Mouse (Mus musculus) bone marrow, adult 2 months (tissue): ENCODE results near the gene Fam213b. TPM values are rescaled to one million over a fixed set of nuclear protein-coding genes. Genes with fewer than 3 reads are reported as not detected.
A peak's percentile ranks its signal among the peaks of the same experiment; 100 is the strongest.

ENCODE experiments used
- H3K27ac ChIP-seq: fragments of 200-500 bp; 2 replicates; pipeline ENCODE4 v1.5.1; 2012; ENCODE audit warnings: low read depth, mild to moderate bottlenecking, control low read depth, inconsistent platforms, low read length; ENCODE audit not compliant: control insufficient read depth, poor library complexity, insufficient read depth
- H3K4me1 ChIP-seq: fragments of 200-500 bp; 2 replicates; pipeline ENCODE4 v1.6.1; 2011; ENCODE audit warnings: low read length; ENCODE audit not compliant: control insufficient read depth, insufficient read depth
- H3K4me3 ChIP-seq: fragments of 200-500 bp; replicated peaks from 2 replicates; pipeline ENCODE3; 2011; ENCODE audit warnings: mild to moderate bottlenecking, low read depth, low read length, control low read depth; ENCODE audit not compliant: control insufficient read depth
- CTCF ChIP-seq: fragments of 200-500 bp; IDR thresholded peaks from 2 replicates; pipeline ENCODE4 v1.5.1; 2011; ENCODE audit warnings: low read length, control low read depth; ENCODE audit not compliant: control insufficient read depth, insufficient read depth
- POLR2A ChIP-seq: fragments of 200-500 bp; IDR thresholded peaks from 2 replicates; pipeline ENCODE4 v1.6.1; 2011; ENCODE audit warnings: low read depth, mild to moderate bottlenecking, control low read depth, low read length, borderline replicate concordance; ENCODE audit not compliant: control insufficient read depth
- WGBS: fragments of 180-500 bp; shearing (Covaris S2); methylation state at CpG from one replicate; pipeline ENCODE4 v1.1.7; 2018; 5-methylcytosine and 5-hydroxymethylcytosine counted together
- polyA plus RNA-seq: library from polyadenylated mRNA; stranded (reverse); fragments of >200 nt; gene quantifications from 2 replicates; pipeline ENCODE4 v1.2.4, GENCODE M21; 2011; ENCODE audit warnings: low replicate concordance; ENCODE audit not compliant: missing spikeins, insufficient read depth, insufficient read length

Fam213b gene
- polyA plus RNA-seq, 1 experiment = 32.5 TPM

GRCm38 (mm10) chr4:154877864-154878548 lies 20.9 kb downstream of the Fam213b start:
- TF ChIP-seq CTCF (peak; percentile 97), POLR2A (no peak)
- 8% methylated on average over 18 of the region's 18 CpGs for WGBS
- H3K4me3 ChIP-seq = peak overlapping the region; percentile 25
- H3K27ac ChIP-seq = peak overlapping the region; percentile 37; the same call in 1 of the 2 replicates
- H3K4me1 ChIP-seq = peaks cover 4% of the 10 kb centered on the region; the same call in 1 of the 2 replicates

- Histone ChIP-seq H3K4me1 (no peaks in the 10 kb centered on the region), H3K27ac (no peak overlapping the region), H3K4me3 (no peak overlapping the region)
- TF ChIP-seq CTCF (no peak), POLR2A (no peak)
- whole genome bisulfite sequencing = 75% methylated on average over 6 of the region's 6 CpGs
Observed at GRCm38 (mm10) chr4:154873186-154873585, 25.7 kb downstream of the Fam213b start.

DNA sequence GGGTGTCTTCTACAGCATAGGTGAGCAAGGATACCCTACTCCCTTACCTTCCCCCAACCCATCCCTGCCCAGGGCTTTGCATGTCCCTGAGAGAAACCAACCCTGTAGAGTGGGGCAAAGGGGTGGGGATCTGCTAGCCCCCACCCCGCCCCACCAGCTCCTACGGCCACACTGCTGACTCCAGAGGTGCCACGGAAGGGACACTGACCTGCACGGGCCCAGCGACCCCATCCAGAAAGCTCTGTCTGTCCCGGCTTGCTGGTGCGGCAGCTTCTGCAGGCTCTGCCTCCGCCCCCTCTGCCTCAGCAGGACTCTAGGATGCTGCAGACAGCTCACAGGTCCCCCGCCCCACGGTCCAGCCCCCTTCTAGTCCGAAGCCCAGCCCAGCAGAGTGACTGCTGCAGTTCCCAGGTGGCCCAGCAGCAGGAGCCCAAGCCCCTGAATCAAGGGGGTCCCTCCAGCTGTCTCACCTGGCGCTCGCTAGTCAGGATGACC lies 27.1 kb downstream of the Fam213b start:
- no peaks in the 10 kb centered on the region for H3K4me1 ChIP-seq
- TF ChIP-seq POLR2A (no peak), CTCF (no peak)
- WGBS = 33% methylated on average over 13 of the region's 13 CpGs
- H3K27ac ChIP-seq = no peak overlapping the region
- no peak overlapping the region for H3K4me3 ChIP-seq

DNA sequence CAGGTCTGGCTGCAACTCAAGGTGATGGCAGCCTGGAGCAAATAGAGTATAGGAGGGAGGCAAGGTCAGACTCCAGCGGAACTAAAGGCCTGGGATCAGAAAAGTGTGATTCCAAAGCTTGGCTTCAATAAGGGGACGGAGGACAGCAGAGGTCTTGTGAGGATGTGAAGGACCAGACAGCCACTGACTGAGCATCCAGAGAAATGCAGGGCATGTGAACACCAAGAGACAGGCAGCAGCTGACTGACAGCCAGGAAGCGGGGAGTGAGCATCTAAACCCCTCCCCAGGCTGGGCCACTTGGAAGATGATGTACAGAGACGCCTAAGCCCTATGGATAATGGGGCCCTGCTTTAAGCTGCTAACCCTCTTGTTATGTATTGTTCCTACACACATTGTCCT lies 28.2 kb downstream of the Fam213b start:
- H3K4me1 ChIP-seq = no peaks in the 10 kb centered on the region
- TF ChIP-seq CTCF (no peak), POLR2A (no peak)
- H3K4me3 ChIP-seq = no peak overlapping the region
- no peak overlapping the region for H3K27ac ChIP-seq
- WGBS = 82% methylated on average over 4 of the region's 4 CpGs

DNA sequence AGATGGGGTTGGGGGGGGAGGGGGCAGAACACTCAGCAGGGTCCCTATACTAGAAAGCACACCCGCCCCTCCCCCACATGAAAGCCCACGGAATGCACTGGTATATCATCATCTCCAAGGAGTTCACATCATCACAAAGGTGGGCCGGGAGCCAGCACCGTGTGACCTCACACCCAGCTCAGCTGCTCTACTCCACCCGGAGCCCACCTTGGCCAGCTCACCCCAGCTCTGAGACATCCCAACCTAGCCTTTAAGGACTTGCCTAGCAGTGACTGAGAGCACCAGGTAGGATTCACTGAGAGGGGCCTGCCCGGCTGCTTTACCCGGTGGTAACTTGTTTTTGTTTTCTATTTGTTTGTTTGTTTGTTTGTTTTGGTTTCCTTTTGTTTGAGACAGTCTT lies 29.5 kb downstream of the Fam213b start, which contains the start of gene Mmel1:
Mmel1 (plus strand) TSS at position 146 of the 400 bp plus-strand sequence.
- Histone ChIP-seq H3K4me1 (no peaks in the 10 kb centered on the region), H3K27ac (no peak within 1 kb of the TSS), H3K4me3 (no peak within 1 kb of the TSS)
- WGBS = 76% methylated on average over 7 of the region's 7 CpGs
- TF ChIP-seq POLR2A = no peak
- no peak for TF ChIP-seq CTCF

GRCm38 (mm10) chr4:154867257-154867656 lies 31.7 kb downstream of the Fam213b start:
- Histone ChIP-seq H3K4me1 (no peaks in the 10 kb centered on the region), H3K27ac (no peak overlapping the region), H3K4me3 (no peak overlapping the region)
- 79% methylated on average over 6 of the region's 6 CpGs for WGBS
- TF ChIP-seq CTCF = no peak
- no peak for TF ChIP-seq POLR2A

DNA sequence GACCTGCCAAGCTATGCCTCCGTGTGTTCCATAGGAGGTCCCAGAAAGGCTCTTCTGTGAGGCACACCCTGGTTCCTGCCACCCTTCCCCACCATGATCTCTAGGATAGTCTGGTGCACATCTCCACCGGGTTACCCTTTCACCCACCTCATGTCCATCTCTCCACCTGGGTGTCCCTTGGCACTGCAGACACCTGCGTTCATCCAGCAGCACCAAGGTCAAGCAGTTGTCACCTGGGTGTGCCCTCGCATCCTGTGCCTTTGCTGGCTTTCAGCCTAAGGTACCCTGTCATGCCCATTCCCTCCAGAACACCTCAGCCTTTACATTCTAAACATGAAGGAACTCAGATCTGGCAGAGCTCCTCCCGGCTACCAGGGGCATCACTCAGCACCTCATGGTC lies 32.5 kb downstream of the Fam213b start:
- Histone ChIP-seq H3K4me1 (no peaks in the 10 kb centered on the region), H3K27ac (no peak overlapping the region), H3K4me3 (no peak overlapping the region)
- TF ChIP-seq POLR2A (no peak), CTCF (no peak)
- 77% methylated on average over 5 of the region's 5 CpGs for WGBS

- Histone ChIP-seq H3K4me1 (no peaks in the 10 kb centered on the region), H3K4me3 (no peak overlapping the region), H3K27ac (no peak overlapping the region)
- WGBS = 85% methylated on average over 18 of the region's 18 CpGs
- TF ChIP-seq CTCF = no peak
- no peak for TF ChIP-seq POLR2A
Observed at GRCm38 (mm10) chr4:154864961-154865760, 33.8 kb downstream of the Fam213b start.
